Mouse (Mus musculus): Measurements from ENCODE around the gene Cd9.

The Cd9 gene

DNA sequence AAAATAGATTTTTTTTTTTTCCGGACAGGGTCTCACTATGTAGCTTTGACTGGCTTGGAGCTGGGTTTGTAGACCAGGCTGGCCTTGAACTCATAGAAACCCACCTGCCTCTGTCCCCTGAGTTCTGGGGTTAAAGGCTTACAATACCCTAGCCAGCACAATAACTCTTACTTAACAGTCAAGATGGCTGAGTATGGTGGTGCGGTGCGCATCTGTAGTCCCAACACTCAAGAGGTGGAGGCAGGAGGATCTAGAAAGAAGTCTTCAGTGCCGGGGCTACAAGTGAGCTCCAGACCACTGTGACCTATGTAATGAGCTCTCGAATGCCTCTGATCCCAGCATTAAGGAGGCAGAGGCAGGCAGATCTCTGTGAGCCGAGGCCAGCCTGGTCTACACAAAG is 82.9 kb downstream of the Cd9 start:
- no peak for DNase-seq (ENCODE audit: extremely low read depth, insufficient read length, low spot score)

DNA sequence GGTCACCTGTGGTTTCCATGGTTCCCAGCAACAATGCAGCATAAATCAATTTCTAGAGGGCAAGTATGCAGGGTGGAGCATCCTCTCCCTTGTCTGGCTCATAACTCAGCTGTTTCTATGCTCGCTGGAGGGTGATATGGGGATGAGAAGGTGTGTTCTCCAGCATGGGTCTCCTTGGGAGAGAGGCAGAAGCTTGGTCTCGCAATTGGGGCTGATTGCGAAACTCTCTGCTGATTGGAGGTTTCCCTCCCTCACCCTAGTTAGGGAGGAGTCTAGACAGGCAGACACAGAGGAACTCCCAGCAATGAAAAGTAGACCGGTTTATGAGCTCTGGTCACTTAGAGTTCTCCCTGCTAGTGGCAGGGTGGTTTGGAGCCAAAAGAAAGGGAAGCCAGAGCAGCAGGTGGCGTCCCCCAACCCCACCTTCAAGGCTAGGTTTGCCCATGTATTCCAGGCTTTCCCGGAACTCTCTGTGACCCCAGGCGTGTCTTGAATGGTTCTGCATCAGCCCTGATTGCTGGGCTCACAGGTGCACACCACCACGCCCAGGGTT is 83.5 kb downstream of the Cd9 start:
- peak; percentile 49 for DNase-seq (ENCODE audit: extremely low read depth, insufficient read length, low spot score)

DNA sequence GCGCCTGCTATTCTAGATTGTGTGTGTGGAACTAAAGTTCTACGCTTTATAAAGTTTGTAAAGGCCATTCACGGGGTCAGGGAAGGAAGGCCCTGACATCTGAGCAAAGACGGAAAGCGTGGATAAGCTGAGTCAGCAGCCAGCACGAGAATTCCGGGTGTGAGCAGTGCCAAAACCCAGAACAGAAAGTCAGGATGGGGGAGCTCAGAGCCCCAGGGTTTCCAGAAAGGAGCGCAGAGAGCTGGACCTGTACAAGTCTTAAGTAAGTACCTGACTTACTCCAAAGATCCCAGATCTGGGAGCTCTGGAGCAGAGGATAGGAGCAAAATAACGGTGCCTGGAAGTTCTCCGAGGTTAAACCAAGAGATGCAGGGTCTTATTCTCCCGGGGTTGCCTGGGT is 84.0 kb downstream of the Cd9 start:
- no peak for DNase-seq (ENCODE audit: extremely low read depth, insufficient read length, low spot score)
